Mouse (Mus musculus) urinary bladder, postnatal 25 days (tissue): ENCODE measurements around the gene Anp32e.
"Not testable (repeated sequence)": the region's sequence is repeated elsewhere in the genome, so short reads cannot be mapped to it uniquely, and the experiment has no call there.

Source experiments
- DNase-seq: peaks from one replicate; pipeline ENCODE4 v3.0.0; 2022; ENCODE audit warnings: low spot score

The Anp32e gene

GRCm38 (mm10) chr3:95977079-95977478 is 48.0 kb downstream of the Anp32e start:
- DNase-seq = no peak

DNA sequence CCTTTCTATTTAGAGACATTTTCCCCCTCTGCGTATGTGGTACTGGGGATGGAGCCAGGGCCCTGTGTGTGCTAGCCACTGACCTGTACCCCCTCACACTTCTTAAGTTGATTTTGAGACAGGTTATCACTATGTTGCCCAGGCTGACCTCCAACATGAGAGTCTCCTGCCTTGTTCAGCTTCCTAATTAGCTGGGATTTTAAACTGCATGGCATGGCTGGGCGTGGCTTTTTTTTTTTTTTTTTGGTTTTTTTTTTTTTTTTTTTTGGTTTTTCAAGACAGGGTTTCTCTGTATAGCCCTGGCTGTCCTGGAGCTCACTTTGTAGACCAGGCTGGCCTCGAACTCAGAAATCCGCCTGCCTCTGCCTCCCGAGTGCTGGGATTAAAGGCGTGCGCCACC is 48.5 kb downstream of the Anp32e start:
- not testable (repeated sequence) for DNase-seq

- DNase-seq = no peak
Observed at GRCm38 (mm10) chr3:95978265-95978664, 49.2 kb downstream of the Anp32e start.

DNA sequence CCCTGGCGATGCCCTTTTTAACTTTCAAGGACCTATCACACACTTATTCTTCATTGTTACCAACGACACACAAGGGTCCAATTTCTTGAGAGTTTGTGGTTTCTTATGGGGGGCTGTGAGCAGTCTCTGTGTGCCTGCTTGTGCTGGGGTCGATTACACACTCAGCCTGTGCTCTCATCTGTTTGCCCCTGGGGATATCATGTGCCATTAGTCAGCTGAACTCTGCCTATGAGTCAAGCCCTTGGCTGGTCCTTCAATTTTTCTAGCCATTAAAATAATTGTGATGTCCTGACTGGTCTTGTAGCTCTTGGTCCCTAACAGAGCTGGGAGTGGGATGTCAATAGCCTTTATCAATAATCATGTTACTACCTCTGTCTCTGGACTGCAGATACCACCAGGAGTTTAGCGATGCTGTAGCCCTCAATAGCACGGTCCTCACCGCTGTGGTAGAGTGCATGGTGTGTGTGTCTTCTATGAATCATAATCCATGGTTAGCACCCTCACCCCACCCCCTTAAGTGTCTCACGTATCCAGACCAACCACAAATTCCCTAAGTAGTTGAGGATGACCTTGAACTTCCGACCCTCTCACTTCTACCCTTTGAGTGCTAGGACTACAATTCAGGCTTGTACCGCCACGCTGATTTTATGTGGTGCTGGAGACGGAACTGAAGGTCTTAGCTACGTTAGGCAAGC is 51.4 kb downstream of the Anp32e start:
- no peak for DNase-seq

DNA sequence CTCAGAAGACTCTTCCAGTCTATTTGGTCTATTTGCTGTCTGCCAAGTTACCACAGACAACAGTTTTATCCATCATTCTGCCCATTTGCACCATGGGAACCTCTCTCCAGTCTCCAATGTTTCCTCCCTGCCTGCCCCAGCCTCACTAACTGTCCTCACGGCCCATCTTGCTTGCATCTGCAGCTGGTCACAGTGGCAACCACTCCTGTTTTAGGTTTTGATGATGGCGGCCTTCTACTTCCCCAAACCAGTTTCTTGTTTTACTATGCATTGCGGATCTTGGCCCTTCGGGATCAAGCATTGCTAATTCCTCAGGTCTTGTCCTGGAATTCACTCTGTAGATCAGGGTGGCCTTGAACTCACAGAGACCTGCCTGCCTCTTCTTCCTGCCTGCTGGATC is 53.1 kb downstream of the Anp32e start:
- DNase-seq = no peak

DNA sequence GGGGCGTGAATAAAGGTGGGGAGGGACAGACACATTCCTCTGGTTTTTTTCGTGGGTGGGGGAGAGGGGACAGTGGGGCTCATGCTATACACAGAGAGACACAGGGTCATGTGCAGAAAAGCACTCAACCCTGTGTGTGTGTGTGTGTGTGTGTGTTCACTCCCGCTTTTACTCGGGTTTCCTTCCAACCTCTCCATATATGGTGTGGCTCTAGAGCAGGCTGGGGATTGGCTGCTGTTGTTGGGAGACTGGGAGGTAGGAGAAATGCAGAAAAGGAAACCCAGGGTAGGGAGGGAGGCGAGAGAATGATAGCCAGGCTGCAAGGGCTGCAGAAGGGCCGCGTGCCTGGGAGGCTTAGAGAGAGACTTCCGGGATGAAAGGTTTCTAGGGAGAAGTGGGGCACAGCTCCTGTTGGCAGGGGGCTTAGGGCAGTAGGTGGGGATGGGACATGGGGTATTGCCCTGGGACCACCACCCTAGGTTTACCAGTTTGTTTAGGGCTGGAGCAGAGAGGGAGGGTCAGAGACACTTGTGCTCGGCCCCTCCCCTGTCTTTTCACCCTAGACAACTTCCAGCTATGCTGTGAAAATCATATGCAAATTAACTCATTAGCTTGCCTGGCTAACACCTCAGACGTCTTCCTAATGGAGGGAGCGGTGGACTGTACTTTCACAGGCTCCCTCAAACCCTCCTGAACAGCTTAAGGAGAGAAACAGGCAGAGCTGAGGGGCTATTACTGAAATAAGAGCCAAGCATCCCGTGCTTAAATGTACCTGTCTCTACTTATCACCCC is 56.4 kb downstream of the Anp32e start:
- peak; percentile 39 for DNase-seq

- no peak for DNase-seq
Observed at GRCm38 (mm10) chr3:95986001-95986622, 57.1 kb downstream of the Anp32e start.

- no peak for DNase-seq
Observed at GRCm38 (mm10) chr3:95986984-95987383, 57.9 kb downstream of the Anp32e start.

DNA sequence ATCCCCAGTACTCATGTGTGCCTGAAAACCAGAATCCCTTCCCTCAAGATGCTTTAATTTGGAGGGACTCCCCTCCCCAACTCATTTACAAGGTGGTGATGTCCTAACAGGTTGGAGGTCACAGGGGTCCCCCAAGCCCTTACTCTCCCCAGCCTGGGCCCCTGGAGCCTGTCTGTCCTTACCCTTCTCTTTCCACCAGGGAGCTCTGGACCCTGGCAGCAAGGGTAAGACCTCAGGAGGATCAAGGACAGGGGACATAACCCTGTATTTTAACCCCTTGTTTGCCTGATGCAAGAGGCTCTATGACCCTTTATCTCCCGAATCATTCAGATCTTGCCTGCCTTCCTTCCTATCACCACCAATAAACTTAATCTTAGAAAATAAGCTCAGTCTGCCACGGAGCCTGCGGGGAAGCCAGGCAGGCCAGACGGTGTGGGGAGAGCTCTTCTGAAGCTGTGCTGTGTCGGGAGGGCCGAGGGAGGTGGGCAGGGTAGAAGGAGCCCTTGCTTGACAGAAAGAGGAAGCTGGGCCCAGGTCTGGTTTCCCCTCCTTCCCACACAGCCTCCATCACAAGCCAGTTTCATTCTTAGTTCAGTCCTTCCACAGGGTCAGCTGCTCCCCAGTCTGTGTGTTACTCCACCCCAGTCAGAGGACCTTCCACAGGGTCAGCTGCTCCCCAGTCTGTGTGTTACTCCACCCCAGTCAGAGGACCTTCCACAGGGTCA is 58.5 kb downstream of the Anp32e start:
- no peak for DNase-seq

DNA sequence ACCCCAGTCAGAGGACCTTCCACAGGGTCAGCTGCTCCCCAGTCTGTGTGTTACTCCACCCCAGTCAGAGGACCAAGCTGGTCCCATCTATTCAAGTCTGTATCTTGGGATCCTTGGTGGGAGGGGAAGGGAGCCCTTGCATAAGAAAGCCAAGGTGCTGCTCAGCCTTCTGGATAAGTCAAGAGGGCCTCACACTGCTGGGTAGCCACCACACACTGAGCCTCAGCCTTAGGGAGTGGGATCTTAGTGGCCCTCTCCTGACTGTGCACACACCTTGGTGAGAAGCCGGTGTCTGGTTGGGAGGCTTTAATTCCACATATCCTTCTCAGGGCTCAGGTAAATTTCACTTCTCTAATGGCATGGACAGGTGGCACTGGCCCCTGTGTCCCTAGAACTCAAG is 59.1 kb downstream of the Anp32e start:
- DNase-seq = no peak

DNA sequence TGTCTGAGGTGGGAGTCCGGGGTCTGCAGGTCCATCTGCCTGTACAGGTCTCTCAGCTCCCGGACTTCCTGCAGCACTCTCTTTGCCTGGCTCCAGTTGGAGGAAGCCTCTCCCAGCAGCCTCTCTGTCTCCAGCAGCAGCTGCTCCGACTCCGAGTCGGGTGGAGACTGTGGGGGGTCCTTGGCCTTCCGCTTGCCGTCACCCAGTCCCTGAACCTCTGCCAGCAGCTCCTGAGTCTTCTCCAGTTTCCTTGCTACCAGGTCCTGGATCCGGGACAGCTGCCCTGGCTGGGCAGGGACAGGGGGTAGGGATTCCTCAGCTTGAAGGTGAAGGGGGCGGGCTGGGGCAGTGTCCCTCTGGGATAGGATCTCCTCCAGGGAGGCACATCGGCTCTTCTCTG is 59.9 kb downstream of the Anp32e start:
- no peak for DNase-seq

- no peak for DNase-seq
Observed at GRCm38 (mm10) chr3:95990413-95990941, 61.4 kb downstream of the Anp32e start.

DNA sequence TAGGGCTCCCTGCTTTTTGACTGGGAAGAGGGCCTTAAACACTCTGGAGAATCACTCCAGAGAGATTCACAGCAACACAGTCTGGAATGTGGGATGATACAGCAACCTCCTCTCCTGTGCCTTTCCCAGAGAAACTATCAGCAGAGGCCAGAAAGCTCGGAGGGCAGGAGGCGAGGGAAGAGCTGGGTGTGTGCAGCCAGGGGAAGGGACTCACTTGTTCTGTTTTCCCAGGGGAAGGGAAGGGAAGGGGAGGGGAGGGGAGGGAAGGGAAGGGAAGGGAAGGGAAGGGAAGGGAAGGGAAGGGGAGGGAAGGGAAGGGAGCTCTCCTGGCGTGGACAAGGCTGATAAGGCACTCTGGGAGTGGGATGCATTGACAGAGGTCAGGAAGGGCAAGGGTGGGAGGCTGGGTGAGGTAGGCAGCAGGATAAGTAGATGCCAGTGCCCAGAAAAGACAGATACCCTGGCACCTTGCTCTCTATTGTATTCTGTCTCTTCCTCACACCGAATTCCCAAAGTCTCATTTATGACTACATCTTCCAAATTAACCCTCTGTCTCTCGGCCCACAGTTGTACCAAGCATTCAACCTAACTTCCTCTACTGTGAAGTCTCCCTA is 64.1 kb downstream of the Anp32e start:
- no peak for DNase-seq

DNA sequence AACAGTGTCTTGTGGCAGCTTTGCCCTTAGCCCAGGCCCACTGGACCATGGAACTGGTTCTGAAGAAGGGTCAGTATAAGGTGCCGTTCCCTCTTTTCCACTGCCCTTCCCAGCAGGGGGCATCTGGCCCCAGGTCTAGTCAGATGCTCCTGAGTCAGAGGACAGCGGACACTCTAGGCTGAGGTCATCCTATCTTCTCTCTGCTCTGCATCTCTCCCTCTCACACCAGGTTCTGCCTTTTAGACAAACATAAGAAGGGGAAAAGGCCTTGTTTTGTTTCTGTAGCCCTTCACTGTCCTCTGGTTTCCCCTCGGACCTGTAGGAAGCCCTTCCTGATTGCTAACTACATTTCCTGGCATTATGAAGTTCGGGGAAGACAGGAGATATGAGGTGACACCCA is 64.8 kb downstream of the Anp32e start:
- DNase-seq = no peak

DNA sequence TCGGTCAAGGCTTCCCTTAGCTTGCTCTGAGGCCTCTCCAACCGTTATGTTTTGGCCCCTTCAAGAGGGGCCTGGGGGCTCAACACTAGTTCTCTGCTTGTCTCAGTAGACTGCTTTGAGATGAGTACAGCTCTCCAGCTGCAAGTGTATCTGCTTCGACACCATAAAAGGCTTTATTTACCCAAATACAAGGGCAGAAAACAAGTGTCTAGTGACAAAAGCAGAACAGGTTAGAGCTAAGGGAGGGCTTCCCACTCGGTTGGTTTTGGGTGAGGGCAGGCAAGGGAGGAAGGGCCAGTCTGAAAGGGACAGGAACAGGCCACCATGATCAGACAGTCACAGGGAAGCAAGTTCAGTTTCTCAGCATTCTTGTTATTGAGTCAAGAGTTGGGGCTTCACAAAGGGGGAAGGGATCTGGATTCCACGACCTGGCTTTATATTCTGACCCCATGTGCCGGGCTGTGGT is 65.4 kb downstream of the Anp32e start:
- DNase-seq = no peak

- peak; percentile 30 for DNase-seq
Observed at GRCm38 (mm10) chr3:95994975-95995801, 66.1 kb downstream of the Anp32e start.

- peak; percentile 54 for DNase-seq
Observed at GRCm38 (mm10) chr3:95995802-95996428, 66.9 kb downstream of the Anp32e start, which contains the start of gene Plekho1. TSS of gene Plekho1 (minus strand) at chr3:95996001.

- DNase-seq = no peak
Observed at GRCm38 (mm10) chr3:95996451-95997073, 67.5 kb downstream of the Anp32e start.
